Mouse (Mus musculus) intestine, embryonic 16.5 days (tissue): Measurements from ENCODE around the gene Sorcs2. TPM values are rescaled to one million over a fixed set of nuclear protein-coding genes. Genes with fewer than 3 reads are reported as not detected.
A peak's percentile ranks its signal among the peaks of the same experiment; 100 is the strongest.

Experiments
- ATAC-seq: fragments of 200-750 bp; cut with Nextera tagmentation; 2 replicates; pipeline ENCODE4 v1.8.0; 2017; ENCODE audit warnings: moderate TSS enrichment, moderate library complexity
- H3K27ac ChIP-seq: fragments of 300-500 bp; sonication (generic); 2 replicates; pipeline ENCODE4 v1.5.1; 2014; ENCODE audit warnings: mild to moderate bottlenecking, low read length
- H3K27me3 ChIP-seq: fragments of 300-500 bp; sonication (generic); replicated peaks from 2 replicates; pipeline ENCODE4 v1.6.1; 2014; ENCODE audit warnings: low read length, control low read depth, mixed read lengths; ENCODE audit not compliant: control insufficient read depth, insufficient read depth
- H3K36me3 ChIP-seq: fragments of 300-500 bp; sonication (generic); 2 replicates; pipeline ENCODE4 v1.6.1; 2014; ENCODE audit warnings: low read length, control low read depth; ENCODE audit not compliant: control insufficient read depth, insufficient read depth
- H3K4me1 ChIP-seq: fragments of 300-500 bp; sonication (generic); 2 replicates; pipeline ENCODE4 v1.6.1; 2014; ENCODE audit warnings: low read length, control low read depth, mixed read lengths; ENCODE audit not compliant: control insufficient read depth, insufficient read depth
- H3K4me2 ChIP-seq: fragments of 300-500 bp; sonication (generic); 2 replicates; pipeline ENCODE4 v1.6.1; 2014; ENCODE audit warnings: low read depth, low read length, control low read depth
- H3K4me3 ChIP-seq: fragments of 300-500 bp; sonication (generic); 2 replicates; pipeline ENCODE4 v1.5.1; 2014; ENCODE audit warnings: mild to moderate bottlenecking, low read length
- H3K9ac ChIP-seq: fragments of 300-500 bp; sonication (generic); 2 replicates; pipeline ENCODE4 v1.6.1; 2014; ENCODE audit warnings: low read depth, low read length
- H3K9me3 ChIP-seq: fragments of 300-500 bp; sonication (generic); 2 replicates; pipeline ENCODE4 v1.6.1; 2016; ENCODE audit warnings: low read length, control low read depth; ENCODE audit not compliant: control insufficient read depth
- WGBS: fragments of 180-500 bp; shearing (Covaris S2); extraction: QIAGEN DNeasy Blood & Tissue Kit; methylation state at CpG from one replicate; pipeline ENCODE4 v1.1.7; 2014; 5-methylcytosine and 5-hydroxymethylcytosine counted together
- polyA plus RNA-seq: library from polyadenylated mRNA; unstranded; fragments of >200 nt; fragmentation: Nextera tagmentation; extraction: Ambion mirVana; gene quantifications from 2 replicates; pipeline ENCODE4 v1.2.1, GENCODE M21; 2015

The Sorcs2 gene
- polyA plus RNA-seq, 1 experiment from 2014 or later: 8.3 TPM

DNA sequence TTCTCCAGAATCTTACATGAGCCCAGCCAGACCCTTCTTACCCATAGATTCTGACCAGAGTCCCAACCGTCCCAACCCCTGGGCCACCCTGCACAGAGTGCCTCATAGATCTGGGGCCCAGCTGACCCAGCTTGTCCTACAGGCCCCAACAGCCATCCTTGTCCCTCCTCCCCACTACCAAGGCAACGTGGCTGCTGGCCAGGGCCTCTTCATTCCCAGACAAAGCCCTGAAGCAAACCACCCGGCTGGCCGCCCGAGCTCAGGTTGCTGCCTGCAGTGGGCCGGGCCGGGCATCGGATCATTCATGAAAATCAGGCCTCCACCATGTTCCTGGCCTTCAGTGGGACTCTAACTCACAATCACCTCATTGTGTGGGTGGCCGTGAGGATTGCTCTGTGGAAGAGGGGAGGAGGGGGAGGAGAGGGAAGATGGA is 73.8 kb downstream of the Sorcs2 start:
- Histone ChIP-seq H3K4me2 (no peak overlapping the region), H3K36me3 (no peaks in the 10 kb centered on the region)
- ATAC-seq: peak; percentile 50

DNA sequence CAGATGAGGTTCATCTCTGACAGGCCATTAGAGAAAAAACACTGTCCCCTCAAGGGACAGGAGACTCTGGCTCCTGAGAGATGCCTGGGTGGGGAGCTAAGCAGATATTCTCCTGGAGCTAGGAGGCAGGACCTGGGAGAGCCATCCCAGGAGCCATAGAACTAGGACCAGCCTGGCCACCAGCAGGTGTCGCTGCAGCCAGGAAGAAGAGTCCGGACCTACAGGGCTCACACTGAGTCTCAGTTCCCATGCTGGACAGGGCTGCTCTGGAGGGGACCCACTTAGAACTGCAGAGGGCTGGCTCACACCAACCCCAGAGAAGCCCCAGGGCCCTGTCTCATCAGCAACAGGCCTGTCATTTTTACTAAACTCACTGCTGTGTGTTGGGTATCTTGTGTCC is 74.4 kb downstream of the Sorcs2 start:
- no peaks in the 10 kb centered on the region for H3K9me3 ChIP-seq
- H3K27me3 ChIP-seq: no peaks in the 10 kb centered on the region
- H3K4me1 ChIP-seq: peaks cover 24% of the 10 kb centered on the region; the same call in 1 of the 2 replicates
- WGBS: 2% methylated on average over 2 of the region's 2 CpGs
- no peak overlapping the region for H3K4me3 ChIP-seq
- H3K4me2 ChIP-seq: no peak overlapping the region
- ATAC-seq: peak; percentile 79
- H3K36me3 ChIP-seq: no peaks in the 10 kb centered on the region
- H3K27ac ChIP-seq: peak overlapping the region; percentile 39
- no peak overlapping the region for H3K9ac ChIP-seq

More for the DNA sequence above, 73.8 kb downstream of the Sorcs2 start:
- no peak overlapping the region for H3K9ac ChIP-seq
- peaks cover 24% of the 10 kb centered on the region; the same call in 1 of the 2 replicates for H3K4me1 ChIP-seq
- H3K27me3 ChIP-seq: no peaks in the 10 kb centered on the region
- H3K27ac ChIP-seq: peak overlapping the region; percentile 39; the same call in 1 of the 2 replicates
- H3K9me3 ChIP-seq: no peaks in the 10 kb centered on the region
- WGBS: 30% methylated on average over 9 of the region's 9 CpGs
- H3K4me3 ChIP-seq: no peak overlapping the region

DNA sequence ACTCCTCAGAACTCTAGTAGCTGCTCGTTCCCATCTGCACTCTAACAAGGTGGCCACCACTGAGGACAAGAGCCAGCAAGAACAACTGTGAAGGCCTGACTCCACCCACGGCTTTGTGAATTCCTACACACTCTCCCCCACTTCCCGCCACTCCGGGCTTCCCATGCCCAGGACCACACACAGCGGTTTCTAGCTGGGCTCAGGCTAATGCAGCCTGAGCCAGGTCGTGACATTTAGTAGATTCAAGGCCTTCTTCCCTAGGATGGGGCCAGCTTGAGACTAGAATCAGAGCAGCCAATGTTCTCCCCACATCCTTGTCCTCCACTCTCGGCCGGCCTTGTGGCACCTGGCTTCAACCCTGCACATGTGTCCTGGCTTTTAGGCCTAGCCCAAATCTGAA is 76.4 kb downstream of the Sorcs2 start:
- no peak overlapping the region for H3K4me2 ChIP-seq
- peak overlapping the region; percentile 39; the same call in 1 of the 2 replicates for H3K27ac ChIP-seq
- H3K4me1 ChIP-seq: peaks cover 21% of the 10 kb centered on the region; the same call in 1 of the 2 replicates
- H3K9me3 ChIP-seq: no peaks in the 10 kb centered on the region
- H3K4me3 ChIP-seq: no peak overlapping the region
- no peaks in the 10 kb centered on the region for H3K36me3 ChIP-seq
- no peak for ATAC-seq
- 36% methylated on average over 8 of the region's 8 CpGs for WGBS
- no peaks in the 10 kb centered on the region for H3K27me3 ChIP-seq
- H3K9ac ChIP-seq: no peak overlapping the region

DNA sequence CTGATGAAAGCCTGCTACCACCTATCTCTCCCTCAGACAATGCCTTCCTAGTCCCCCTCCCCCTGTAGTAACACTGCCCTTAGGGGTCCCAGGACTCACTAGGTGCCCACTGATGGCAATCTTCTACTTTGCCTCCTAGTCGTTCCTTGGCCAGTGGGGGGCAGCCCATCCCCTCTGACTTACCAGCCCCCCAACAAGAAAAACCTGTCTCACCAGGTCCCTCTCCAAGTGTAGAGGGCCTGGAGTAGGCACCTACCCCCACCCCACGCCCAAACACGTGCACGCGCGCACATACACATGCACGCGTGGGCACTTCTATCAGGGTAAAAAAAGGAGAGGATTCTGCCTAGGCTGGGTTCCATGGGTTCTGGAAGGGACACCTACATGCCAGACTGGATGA is 77.3 kb downstream of the Sorcs2 start:
- H3K4me3 ChIP-seq: no peak overlapping the region
- H3K4me2 ChIP-seq: no peak overlapping the region
- no peak overlapping the region for H3K27ac ChIP-seq
- no peaks in the 10 kb centered on the region for H3K27me3 ChIP-seq
- no peaks in the 10 kb centered on the region for H3K36me3 ChIP-seq
- no peak for ATAC-seq
- 82% methylated on average over 8 of the region's 8 CpGs for WGBS
- H3K4me1 ChIP-seq: peaks cover 17% of the 10 kb centered on the region; the same call in 1 of the 2 replicates
- H3K9ac ChIP-seq: no peak overlapping the region
- no peaks in the 10 kb centered on the region for H3K9me3 ChIP-seq

DNA sequence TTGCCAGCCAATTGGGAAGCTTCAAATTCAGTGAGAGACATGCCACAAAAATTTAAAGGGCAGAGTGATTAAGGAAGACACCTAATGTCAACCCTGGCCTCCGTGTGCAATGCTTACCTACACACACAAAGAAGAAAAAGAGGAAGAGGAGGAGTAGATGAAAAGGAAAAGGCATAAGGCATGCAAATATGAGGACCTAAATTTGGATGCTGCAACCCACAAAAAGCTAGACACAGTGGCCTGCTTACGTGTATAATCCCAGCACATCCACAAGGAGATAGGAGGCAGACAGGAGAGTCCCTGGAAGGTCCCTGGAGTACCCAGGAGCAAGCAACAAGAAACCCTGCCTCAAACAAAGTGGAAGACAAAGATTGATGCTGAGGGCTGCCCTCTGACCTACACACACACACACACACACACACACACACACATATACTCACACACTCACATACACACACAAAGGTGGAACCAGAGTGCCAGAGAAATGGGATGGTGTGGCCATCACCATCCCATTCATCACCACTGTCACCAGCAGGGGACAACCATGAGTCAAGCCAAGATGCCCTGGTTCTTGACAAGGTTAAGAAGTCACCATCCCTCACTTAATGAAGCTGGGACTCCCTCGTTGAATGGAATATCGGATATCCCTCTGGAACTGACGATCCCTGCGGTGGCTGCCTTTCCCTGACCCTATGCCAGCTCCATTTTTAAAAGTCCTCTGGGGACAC is 80.1 kb downstream of the Sorcs2 start:
- ATAC-seq: no peak
- Histone ChIP-seq H3K27me3 (no peaks in the 10 kb centered on the region), H3K36me3 (no peaks in the 10 kb centered on the region), H3K4me2 (no peak overlapping the region), H3K9me3 (no peaks in the 10 kb centered on the region), H3K4me1 (peaks cover 23% of the 10 kb centered on the region), H3K27ac (no peak overlapping the region), H3K9ac (no peak overlapping the region), H3K4me3 (no peak overlapping the region)
- WGBS: 67% methylated on average over 6 of the region's 6 CpGs

DNA sequence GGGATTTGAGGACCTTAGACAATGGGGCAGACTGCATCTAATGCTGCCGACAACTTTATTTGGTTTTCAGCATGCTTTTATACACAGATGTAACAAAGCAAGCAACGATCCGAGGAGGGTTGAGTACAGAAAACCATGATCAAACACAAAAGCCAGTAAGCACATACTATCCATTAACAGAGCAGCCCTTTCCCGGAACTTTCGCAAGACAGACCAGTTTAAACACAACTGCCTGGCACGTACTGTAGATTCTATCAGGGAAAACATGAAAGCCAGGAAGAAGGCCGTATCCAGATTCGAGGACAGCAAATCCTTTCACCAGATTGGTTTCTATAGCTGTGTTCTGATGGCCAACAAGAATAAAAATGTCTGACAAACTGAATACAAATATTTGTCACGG is 82.8 kb downstream of the Sorcs2 start:
- no peak overlapping the region for H3K4me2 ChIP-seq
- 82% methylated on average over 9 of the region's 9 CpGs for WGBS
- no peak overlapping the region for H3K9ac ChIP-seq
- no peaks in the 10 kb centered on the region for H3K36me3 ChIP-seq
- H3K4me1 ChIP-seq: peaks cover 15% of the 10 kb centered on the region
- no peak overlapping the region for H3K4me3 ChIP-seq
- no peaks in the 10 kb centered on the region for H3K27me3 ChIP-seq
- no peaks in the 10 kb centered on the region for H3K9me3 ChIP-seq
- no peak overlapping the region for H3K27ac ChIP-seq
- ATAC-seq: no peak

DNA sequence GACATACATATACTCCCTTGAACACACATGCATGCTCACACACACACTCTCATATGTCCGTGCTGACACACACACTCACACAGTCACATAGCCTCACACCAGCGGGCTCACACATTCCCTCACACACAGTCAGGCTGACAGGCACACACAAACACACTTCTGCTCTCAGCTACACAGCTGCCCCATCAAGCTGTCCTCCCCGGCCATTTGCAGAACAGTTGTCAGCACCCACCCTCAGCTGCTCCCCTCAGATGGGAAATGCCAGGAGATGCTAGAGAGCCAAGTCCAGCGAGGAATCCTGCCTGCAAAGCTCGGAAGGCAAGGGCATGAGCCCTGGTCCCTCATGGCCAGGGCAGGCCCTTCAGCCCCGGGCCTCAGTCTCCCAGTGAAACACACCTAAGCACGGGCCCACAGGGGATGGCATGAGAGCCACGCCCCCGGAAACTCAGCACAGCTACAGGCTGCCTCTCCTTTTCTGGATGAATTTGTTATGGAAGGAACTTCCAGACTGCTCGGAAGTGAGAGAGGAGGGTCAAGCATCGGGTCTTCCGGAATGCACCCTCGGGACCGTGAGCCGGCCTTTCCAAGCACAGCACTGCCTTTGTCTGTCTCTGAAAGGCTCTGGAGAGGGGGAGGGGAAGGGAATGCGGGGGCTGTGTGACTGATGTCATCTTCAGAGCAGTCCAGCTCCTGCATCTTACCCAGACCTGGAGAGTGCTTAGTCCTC is 84.4 kb downstream of the Sorcs2 start:
- 0 out of 2 replicates have a peak overlapping the region, but pooled peaks have one; percentile 20 for H3K27ac ChIP-seq
- H3K9me3 ChIP-seq: no peaks in the 10 kb centered on the region
- WGBS: 32% methylated on average over 16 of the region's 16 CpGs
- H3K36me3 ChIP-seq: no peaks in the 10 kb centered on the region
- H3K4me1 ChIP-seq: peaks cover 15% of the 10 kb centered on the region
- 0 out of 2 replicates have a peak overlapping the region, but pooled peaks have one; percentile 0 for H3K4me2 ChIP-seq
- no peak overlapping the region for H3K4me3 ChIP-seq
- no peaks in the 10 kb centered on the region for H3K27me3 ChIP-seq
- ATAC-seq: peak; percentile 76
- no peak overlapping the region for H3K9ac ChIP-seq

DNA sequence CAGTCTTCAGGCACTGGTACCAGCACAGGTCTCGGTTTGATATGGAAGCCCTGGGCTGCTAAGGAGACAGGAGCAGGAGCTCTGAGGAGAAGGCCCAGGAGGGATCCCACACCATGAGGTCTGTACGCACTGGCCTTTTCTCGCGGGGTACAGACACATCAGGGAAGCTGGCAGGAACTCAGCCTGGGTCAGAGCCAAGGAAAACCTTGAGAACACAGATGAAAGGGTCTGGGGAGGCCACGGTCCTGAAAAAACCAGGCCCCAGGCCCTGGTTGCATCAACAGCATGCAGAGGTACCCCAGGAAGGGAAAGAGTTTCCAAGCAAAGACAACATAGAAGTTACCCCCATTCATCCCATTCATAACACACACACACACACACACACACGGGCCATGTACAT is 85.0 kb downstream of the Sorcs2 start:
- peaks cover 15% of the 10 kb centered on the region for H3K4me1 ChIP-seq
- H3K27ac ChIP-seq: no peak overlapping the region
- no peak overlapping the region for H3K4me2 ChIP-seq
- ATAC-seq: no peak
- no peaks in the 10 kb centered on the region for H3K9me3 ChIP-seq
- H3K4me3 ChIP-seq: no peak overlapping the region
- WGBS: 55% methylated on average over 6 of the region's 6 CpGs
- H3K36me3 ChIP-seq: no peaks in the 10 kb centered on the region
- no peak overlapping the region for H3K9ac ChIP-seq
- H3K27me3 ChIP-seq: no peaks in the 10 kb centered on the region

DNA sequence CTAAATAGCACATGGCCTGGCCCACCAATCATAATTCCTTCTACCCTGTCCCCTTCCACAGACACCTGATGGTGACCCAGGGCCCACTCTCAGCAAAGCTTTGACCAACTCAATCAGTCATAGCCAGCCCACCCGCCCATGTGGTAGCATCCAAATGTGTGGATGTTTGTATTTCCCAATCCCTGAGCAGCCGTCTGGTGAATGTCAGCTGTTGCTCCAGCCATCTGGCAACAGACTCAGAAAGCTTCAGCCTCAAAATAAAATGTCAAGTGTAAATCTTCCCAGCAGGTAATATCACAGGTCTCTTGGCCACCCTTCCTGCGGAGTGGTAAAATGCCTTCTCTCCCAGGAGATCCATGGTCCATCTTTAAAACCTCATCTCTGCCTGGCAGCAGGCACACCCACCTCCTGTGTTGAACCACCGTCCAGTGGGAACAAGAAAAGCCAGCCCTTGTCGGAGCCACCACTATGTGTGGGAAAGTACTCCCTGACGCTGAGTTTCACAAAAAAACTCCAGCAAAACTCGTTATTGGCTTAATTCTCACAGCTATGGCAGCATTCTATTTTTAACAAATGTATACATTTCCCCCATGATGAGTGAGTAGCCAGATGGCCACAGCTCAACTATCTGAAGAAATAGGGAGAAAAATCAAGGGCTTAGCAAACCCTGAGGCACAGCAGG is 93.5 kb downstream of the Sorcs2 start:
- no peak for ATAC-seq
- H3K9ac ChIP-seq: no peak overlapping the region
- no peaks in the 10 kb centered on the region for H3K9me3 ChIP-seq
- H3K4me2 ChIP-seq: no peak overlapping the region
- no peak overlapping the region for H3K4me3 ChIP-seq
- no peaks in the 10 kb centered on the region for H3K27me3 ChIP-seq
- whole genome bisulfite sequencing: 32% methylated on average over 7 of the region's 7 CpGs
- H3K36me3 ChIP-seq: no peaks in the 10 kb centered on the region
- H3K4me1 ChIP-seq: 0 out of 2 replicates have a peak, but pooled peaks cover 2% of the 10 kb centered on the region
- no peak overlapping the region for H3K27ac ChIP-seq
